Mouse (Mus musculus): ENCODE results near the gene Pdlim1. TPM values are rescaled to one million over a fixed set of nuclear protein-coding genes. Genes with fewer than 3 reads are reported as not detected.

The Pdlim1 gene
- polyA plus RNA-seq, 1 experiment: 29.5 TPM

DNA sequence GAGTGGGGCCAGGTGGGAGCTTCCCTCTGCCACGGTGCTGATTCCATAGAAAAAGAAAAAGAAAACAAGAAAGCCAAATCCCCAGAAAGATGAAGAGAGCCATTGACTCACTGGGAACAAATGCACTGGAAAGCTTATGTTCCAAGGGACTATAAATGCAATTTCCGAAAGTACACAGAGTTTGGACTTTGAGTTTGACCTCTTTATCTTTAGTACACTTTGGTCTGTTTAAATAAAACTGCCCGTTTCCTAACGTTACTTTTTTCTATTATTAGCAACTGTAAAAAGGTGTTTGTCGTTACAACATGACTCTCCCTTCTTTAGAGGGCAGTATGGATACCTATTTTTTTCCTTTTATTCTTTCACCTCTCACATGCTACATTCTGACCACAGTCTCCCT, 84.5 kb downstream of the Pdlim1 start, which contains the start of gene Cyp2c70:
TSS of gene Cyp2c70 (minus strand) at position 174 of the 400 bp plus-strand sequence.
- TF ChIP-seq POLR2A (IDR thresholded peaks at IDR 0.05; ENCODE audit: extremely low read depth, insufficient read depth, low read length): no peak
- no peak for TF ChIP-seq CTCF (IDR thresholded peaks at IDR 0.05; ENCODE audit: extremely low read depth, insufficient read depth, low read length)

DNA sequence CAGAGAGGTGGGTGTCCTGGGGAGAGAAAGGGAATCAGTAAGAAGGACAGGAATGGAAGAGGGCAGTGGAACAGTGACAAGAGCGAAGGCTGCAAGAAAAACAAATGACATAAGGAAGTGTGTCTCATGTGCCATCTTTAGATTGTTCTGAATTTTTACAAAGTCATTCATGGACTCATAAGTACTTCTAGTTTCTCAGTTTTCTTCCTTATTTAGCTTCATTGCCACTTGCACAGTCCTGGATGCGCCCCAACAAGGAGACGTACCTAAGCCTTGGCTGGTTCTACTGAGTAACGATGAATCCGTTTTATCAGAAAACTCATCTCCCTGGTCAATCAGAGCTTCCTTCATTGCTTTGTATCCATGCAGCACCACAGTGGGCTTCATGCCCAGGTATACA, 88.0 kb downstream of the Pdlim1 start:
- H3K4me3 ChIP-seq (ENCODE audit: insufficient read depth, low read length): no peak overlapping the region
- no peak overlapping the region for H3K27ac ChIP-seq (ENCODE audit: insufficient read depth, low read length)
- no peak for TF ChIP-seq CTCF (IDR thresholded peaks at IDR 0.05; ENCODE audit: extremely low read depth, insufficient read depth, low read length)
- TF ChIP-seq POLR2A (IDR thresholded peaks at IDR 0.05; ENCODE audit: extremely low read depth, insufficient read depth, low read length): no peak
- H3K4me1 ChIP-seq (ENCODE audit: control insufficient read depth, insufficient read depth, low read length): no peaks in the 10 kb centered on the region

More for the DNA sequence above, 84.5 kb downstream of the Pdlim1 start, which contains the start of gene Cyp2c70:
- no peaks in the 10 kb centered on the region for H3K4me1 ChIP-seq (ENCODE audit: control insufficient read depth, insufficient read depth, low read length)
- H3K27ac ChIP-seq (ENCODE audit: insufficient read depth, low read length): no peak within 1 kb of the TSS
- no peak within 1 kb of the TSS for H3K4me3 ChIP-seq (ENCODE audit: insufficient read depth, low read length)

DNA sequence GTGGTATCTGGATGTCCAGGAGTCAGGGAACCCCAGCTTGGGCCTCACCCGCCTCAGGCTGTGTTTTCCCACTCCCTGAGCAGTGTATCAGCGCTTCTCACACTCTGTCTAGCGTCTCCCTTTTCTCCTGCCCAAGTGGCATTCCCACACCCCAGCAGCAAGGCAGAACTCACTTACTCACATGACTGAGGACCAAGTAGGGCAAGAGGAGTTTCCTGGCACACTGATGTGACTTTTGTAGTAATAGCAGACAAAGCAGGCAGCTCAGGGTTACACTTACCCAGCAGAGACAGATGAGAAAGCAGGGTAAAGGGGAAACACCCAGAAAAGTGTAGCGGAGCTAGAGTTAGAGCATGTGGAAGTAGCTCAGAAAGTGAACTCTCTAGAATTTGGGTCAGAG, 93.3 kb downstream of the Pdlim1 start:
- H3K27ac ChIP-seq (ENCODE audit: insufficient read depth, low read length): no peak overlapping the region
- H3K4me1 ChIP-seq (ENCODE audit: control insufficient read depth, insufficient read depth, low read length): no peaks in the 10 kb centered on the region
- no peak overlapping the region for H3K4me3 ChIP-seq (ENCODE audit: insufficient read depth, low read length)
- TF ChIP-seq CTCF (IDR thresholded peaks at IDR 0.05; ENCODE audit: extremely low read depth, insufficient read depth, low read length) (no peak), POLR2A (IDR thresholded peaks at IDR 0.05; ENCODE audit: extremely low read depth, insufficient read depth, low read length) (no peak)

Other genes starting within 250 kb of the Pdlim1 start
- not detected in 2 replicates for gene Cyp2c54, start 198.0 kb downstream of the Pdlim1 start, polyA plus RNA-seq (2012; rRNA removed)
- gene Cyp2c50, start 182.2 kb downstream of the Pdlim1 start, polyA plus RNA-seq (2012; rRNA removed): not detected in 2 replicates
- not detected in 2 replicates for gene Cyp2c70, start 84.5 kb downstream of the Pdlim1 start, polyA plus RNA-seq (2012; rRNA removed)
- gene Sorbs1, start 241.9 kb upstream of the Pdlim1 start, polyA plus RNA-seq (2012; rRNA removed): 81.5 and 82.1 TPM in 2 replicates